Mouse (Mus musculus): Measurements from ENCODE around the gene Igfals.

GRCm38 (mm10) chr17:24861785-24862184 lies 4.0 kb upstream of the Igfals start:
- no peak for TF ChIP-seq POLR2A (IDR thresholded peaks at IDR 0.05; ENCODE audit: borderline replicate concordance, extremely low read depth, low read depth, low read length)
- no peak for TF ChIP-seq CTCF (IDR thresholded peaks at IDR 0.05; ENCODE audit: insufficient read depth, low read length)

Measured in lung, adult 2 months (tissue).